Mouse (Mus musculus): ENCODE results near the gene Dnah17. TPM values are rescaled to one million over a fixed set of nuclear protein-coding genes. Genes with fewer than 3 reads are reported as not detected.
A peak's percentile ranks its signal among the peaks of the same experiment; 100 is the strongest.

Dnah17 gene
- total RNA-seq, 2 experiments from 2014 or later, result 0.03 TPM; not detected in 1

GRCm38 (mm10) chr11:118024111-118024510 is 106.3 kb downstream of the Dnah17 start:
- DNase-seq, result no peak

- no peak for DNase-seq
Measured at GRCm38 (mm10) chr11:118023475-118023874, 107.0 kb downstream of the Dnah17 start.

GRCm38 (mm10) chr11:118021806-118022205 is 108.6 kb downstream of the Dnah17 start:
- DNase-seq, result peak; percentile 80 to 84

GRCm38 (mm10) chr11:118018328-118018727 is 112.1 kb downstream of the Dnah17 start:
- DNase-seq, result no peak

- no peak for DNase-seq
Measured at GRCm38 (mm10) chr11:118015381-118016145, 114.9 kb downstream of the Dnah17 start.

- no peak for DNase-seq
Measured at GRCm38 (mm10) chr11:118014391-118014995, 115.9 kb downstream of the Dnah17 start.

GRCm38 (mm10) chr11:118013339-118013738 is 117.1 kb downstream of the Dnah17 start:
- no peak for DNase-seq

GRCm38 (mm10) chr11:118012595-118012994 is 117.8 kb downstream of the Dnah17 start:
- peak in 1 of 2 experiments; percentile 35 for DNase-seq

GRCm38 (mm10) chr11:118009865-118010571 is 120.4 kb downstream of the Dnah17 start:
- DNase-seq, result no peak

- DNase-seq, result no peak
Measured at GRCm38 (mm10) chr11:118008843-118009242, 121.6 kb downstream of the Dnah17 start.

GRCm38 (mm10) chr11:118008144-118008805 is 122.2 kb downstream of the Dnah17 start:
- DNase-seq, result peak in 1 of 2 experiments; percentile 37

GRCm38 (mm10) chr11:118007460-118008143 is 122.8 kb downstream of the Dnah17 start:
- peak; percentile 39 to 52 for DNase-seq

GRCm38 (mm10) chr11:118004217-118004616 is 126.2 kb downstream of the Dnah17 start:
- peak in 1 of 2 experiments; percentile 48 for DNase-seq

- DNase-seq, result no peak
Measured at GRCm38 (mm10) chr11:118003718-118004117, 126.7 kb downstream of the Dnah17 start.

- peak; percentile 68 to 69 for DNase-seq
Measured at GRCm38 (mm10) chr11:118003176-118003575, 127.3 kb downstream of the Dnah17 start.

- DNase-seq, result peak; percentile 68
Measured at GRCm38 (mm10) chr11:118000565-118001215, 129.7 kb downstream of the Dnah17 start.

GRCm38 (mm10) chr11:118000083-118000482 is 130.4 kb downstream of the Dnah17 start:
- DNase-seq, result no peak

GRCm38 (mm10) chr11:117999260-117999934 is 131.0 kb downstream of the Dnah17 start:
- no peak for DNase-seq

- no peak for DNase-seq
Measured at GRCm38 (mm10) chr11:117998356-117998755, 132.1 kb downstream of the Dnah17 start.

- no peak for DNase-seq
Measured at GRCm38 (mm10) chr11:117997085-117997484, 133.3 kb downstream of the Dnah17 start.

- DNase-seq, result no peak
Measured at GRCm38 (mm10) chr11:117996066-117996465, 134.4 kb downstream of the Dnah17 start.

All from adrenal gland, postnatal 36 days (tissue).